Mouse (Mus musculus): ENCODE results near the gene Wwc2. TPM values are rescaled to one million over a fixed set of nuclear protein-coding genes. Genes with fewer than 3 reads are reported as not detected.
A peak's percentile ranks its signal among the peaks of the same experiment; 100 is the strongest.

Wwc2 gene
- 7.2 and 8.0 TPM in 2 replicates for polyA plus RNA-seq (2015; fragmentation: Nextera tagmentation; extraction: Ambion mirVana)

- 3% methylated on average over 41 of the region's 46 CpGs for whole genome bisulfite sequencing
- peaks cover 32% of the 10 kb centered on the region for H3K4me1 ChIP-seq (ENCODE audit: control insufficient read depth, insufficient read depth, low read length)
- H3K9ac ChIP-seq (ENCODE audit: low read length) = peak within 1 kb of the TSS; percentile 96
- no peaks in the 10 kb centered on the region for H3K36me3 ChIP-seq (ENCODE audit: control insufficient read depth, insufficient read depth, low read length)
- H3K27ac ChIP-seq (ENCODE audit: low read length) = peak within 1 kb of the TSS; percentile 95
- peak within 1 kb of the TSS; percentile 85 for H3K4me2 ChIP-seq (ENCODE audit: low read depth, low read length)
- H3K27me3 ChIP-seq (ENCODE audit: control insufficient read depth, insufficient read depth, low read length) = no peaks in the 10 kb centered on the region
- H3K4me3 ChIP-seq (replicated peaks; ENCODE audit: low read length) = peak within 1 kb of the TSS; percentile 83
- no peaks in the 10 kb centered on the region for H3K9me3 ChIP-seq (replicated peaks; ENCODE audit: control insufficient read depth, low read length)
- peak; percentile 59 for ATAC-seq (ENCODE audit: insufficient read depth, low FRiP score)
These were observed at the start of gene Wwc2 for GRCm38 (mm10) chr8:47990911-47991820. Gene Wwc2 (minus strand): TSS chr8:47990924.

DNA sequence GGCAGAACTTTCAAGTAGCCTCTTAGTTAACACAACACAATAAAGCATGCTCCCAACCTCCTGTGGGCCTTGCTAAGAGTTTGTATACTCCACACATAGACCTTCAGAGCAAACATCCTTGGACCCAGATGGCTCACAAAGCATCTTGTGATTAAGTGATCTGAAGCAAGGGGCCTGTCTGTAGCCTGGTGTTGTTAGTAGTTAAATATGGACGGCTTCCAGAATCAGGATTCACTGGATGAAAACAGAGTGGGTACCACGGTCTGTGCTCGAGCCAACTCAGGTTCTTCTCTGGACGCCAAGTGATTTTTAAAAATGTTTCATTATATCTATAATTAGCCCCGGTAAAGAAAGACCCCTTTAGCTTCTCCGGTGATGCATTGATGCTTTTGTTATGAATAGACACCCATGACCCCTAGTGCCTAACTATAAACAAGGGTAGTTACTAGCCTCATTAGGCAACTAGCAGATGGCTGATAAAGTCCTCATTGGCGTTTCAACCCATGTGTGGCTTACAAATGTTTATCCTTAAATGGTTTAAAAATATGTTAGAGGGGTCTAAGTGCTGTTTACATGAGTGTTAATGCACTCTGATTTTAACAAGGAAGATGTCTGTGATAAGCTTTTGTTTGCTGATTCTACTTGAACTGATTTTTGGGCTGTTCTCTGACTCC, 47.7 kb upstream of the Wwc2 start:
- Histone ChIP-seq H3K4me1 (ENCODE audit: control insufficient read depth, insufficient read depth, low read length) (no peaks in the 10 kb centered on the region), H3K4me3 (replicated peaks; ENCODE audit: low read length) (no peak overlapping the region), H3K9me3 (replicated peaks; ENCODE audit: control insufficient read depth, low read length) (no peaks in the 10 kb centered on the region), H3K27me3 (ENCODE audit: control insufficient read depth, insufficient read depth, low read length) (no peaks in the 10 kb centered on the region), H3K4me2 (ENCODE audit: low read depth, low read length) (no peak overlapping the region), H3K27ac (ENCODE audit: low read length) (no peak overlapping the region), H3K9ac (ENCODE audit: low read length) (no peak overlapping the region), H3K36me3 (ENCODE audit: control insufficient read depth, insufficient read depth, low read length) (no peaks in the 10 kb centered on the region)
- WGBS = 47% methylated on average over 7 of the region's 7 CpGs
- ATAC-seq (ENCODE audit: insufficient read depth, low FRiP score) = no peak

- no peak overlapping the region for H3K4me2 ChIP-seq (ENCODE audit: low read depth, low read length)
- H3K9me3 ChIP-seq (replicated peaks; ENCODE audit: control insufficient read depth, low read length) = no peaks in the 10 kb centered on the region
- no peaks in the 10 kb centered on the region for H3K4me1 ChIP-seq (ENCODE audit: control insufficient read depth, insufficient read depth, low read length)
- 9% methylated on average over 2 of the region's 2 CpGs for WGBS
- no peak overlapping the region for H3K4me3 ChIP-seq (replicated peaks; ENCODE audit: low read length)
- H3K27ac ChIP-seq (ENCODE audit: low read length) = no peak overlapping the region
- H3K9ac ChIP-seq (ENCODE audit: low read length) = no peak overlapping the region
- no peaks in the 10 kb centered on the region for H3K27me3 ChIP-seq (ENCODE audit: control insufficient read depth, insufficient read depth, low read length)
- no peak for ATAC-seq (ENCODE audit: insufficient read depth, low FRiP score)
- H3K36me3 ChIP-seq (ENCODE audit: control insufficient read depth, insufficient read depth, low read length) = no peaks in the 10 kb centered on the region
These were observed 41.3 kb upstream of the Wwc2 start for GRCm38 (mm10) chr8:48032046-48032445.

GRCm38 (mm10) chr8:48030667-48031066, 39.9 kb upstream of the Wwc2 start:
- ATAC-seq (ENCODE audit: insufficient read depth, low FRiP score) = no peak
- Histone ChIP-seq H3K36me3 (ENCODE audit: control insufficient read depth, insufficient read depth, low read length) (no peaks in the 10 kb centered on the region), H3K27ac (ENCODE audit: low read length) (no peak overlapping the region), H3K4me1 (ENCODE audit: control insufficient read depth, insufficient read depth, low read length) (no peaks in the 10 kb centered on the region), H3K9me3 (replicated peaks; ENCODE audit: control insufficient read depth, low read length) (no peaks in the 10 kb centered on the region), H3K4me2 (ENCODE audit: low read depth, low read length) (no peak overlapping the region), H3K27me3 (ENCODE audit: control insufficient read depth, insufficient read depth, low read length) (no peaks in the 10 kb centered on the region), H3K4me3 (replicated peaks; ENCODE audit: low read length) (no peak overlapping the region), H3K9ac (ENCODE audit: low read length) (no peak overlapping the region)
- 71% methylated on average over 1 of the region's 1 CpGs for WGBS

- 61% methylated on average over 11 of the region's 11 CpGs for WGBS
- no peaks in the 10 kb centered on the region for H3K36me3 ChIP-seq (ENCODE audit: control insufficient read depth, insufficient read depth, low read length)
- no peak for ATAC-seq (ENCODE audit: insufficient read depth, low FRiP score)
- H3K4me2 ChIP-seq (ENCODE audit: low read depth, low read length) = no peak overlapping the region
- no peak overlapping the region for H3K4me3 ChIP-seq (replicated peaks; ENCODE audit: low read length)
- H3K4me1 ChIP-seq (ENCODE audit: control insufficient read depth, insufficient read depth, low read length) = no peaks in the 10 kb centered on the region
- no peaks in the 10 kb centered on the region for H3K9me3 ChIP-seq (replicated peaks; ENCODE audit: control insufficient read depth, low read length)
- no peak overlapping the region for H3K9ac ChIP-seq (ENCODE audit: low read length)
- H3K27ac ChIP-seq (ENCODE audit: low read length) = no peak overlapping the region
- no peaks in the 10 kb centered on the region for H3K27me3 ChIP-seq (ENCODE audit: control insufficient read depth, insufficient read depth, low read length)
These were observed 36.1 kb upstream of the Wwc2 start for GRCm38 (mm10) chr8:48026796-48027195.

GRCm38 (mm10) chr8:48023206-48023605, 32.5 kb upstream of the Wwc2 start:
- Histone ChIP-seq H3K4me2 (ENCODE audit: low read depth, low read length) (no peak overlapping the region), H3K4me1 (ENCODE audit: control insufficient read depth, insufficient read depth, low read length) (no peaks in the 10 kb centered on the region), H3K9ac (ENCODE audit: low read length) (no peak overlapping the region), H3K27me3 (ENCODE audit: control insufficient read depth, insufficient read depth, low read length) (no peaks in the 10 kb centered on the region), H3K36me3 (ENCODE audit: control insufficient read depth, insufficient read depth, low read length) (no peaks in the 10 kb centered on the region), H3K4me3 (replicated peaks; ENCODE audit: low read length) (no peak overlapping the region), H3K27ac (ENCODE audit: low read length) (no peak overlapping the region), H3K9me3 (replicated peaks; ENCODE audit: control insufficient read depth, low read length) (no peaks in the 10 kb centered on the region)
- no peak for ATAC-seq (ENCODE audit: insufficient read depth, low FRiP score)
- 70% methylated on average over 8 of the region's 8 CpGs for WGBS

DNA sequence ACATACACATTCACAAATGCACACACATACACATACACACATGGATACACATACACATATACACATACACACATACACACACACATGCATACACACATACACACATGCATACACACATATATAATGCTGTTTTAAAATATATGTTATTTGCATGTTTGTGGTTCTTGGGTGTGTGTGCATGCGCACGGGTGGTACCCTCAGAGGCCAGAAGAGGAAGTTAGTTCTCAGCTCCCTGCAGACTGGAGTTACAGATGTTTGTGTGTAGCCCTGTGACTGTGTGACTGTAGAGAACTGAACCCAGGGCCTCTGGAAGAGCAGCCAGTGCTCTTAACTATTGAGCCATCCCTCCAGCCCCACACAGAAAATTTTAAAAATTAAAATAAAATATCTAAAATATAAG, 29.0 kb upstream of the Wwc2 start:
- WGBS = 88% methylated on average over 2 of the region's 2 CpGs
- H3K36me3 ChIP-seq (ENCODE audit: control insufficient read depth, insufficient read depth, low read length) = no peaks in the 10 kb centered on the region
- H3K4me1 ChIP-seq (ENCODE audit: control insufficient read depth, insufficient read depth, low read length) = no peaks in the 10 kb centered on the region
- H3K4me3 ChIP-seq (replicated peaks; ENCODE audit: low read length) = no peak overlapping the region
- no peaks in the 10 kb centered on the region for H3K27me3 ChIP-seq (ENCODE audit: control insufficient read depth, insufficient read depth, low read length)
- ATAC-seq (ENCODE audit: insufficient read depth, low FRiP score) = no peak
- no peak overlapping the region for H3K9ac ChIP-seq (ENCODE audit: low read length)
- H3K4me2 ChIP-seq (ENCODE audit: low read depth, low read length) = no peak overlapping the region
- no peaks in the 10 kb centered on the region for H3K9me3 ChIP-seq (replicated peaks; ENCODE audit: control insufficient read depth, low read length)
- no peak overlapping the region for H3K27ac ChIP-seq (ENCODE audit: low read length)

DNA sequence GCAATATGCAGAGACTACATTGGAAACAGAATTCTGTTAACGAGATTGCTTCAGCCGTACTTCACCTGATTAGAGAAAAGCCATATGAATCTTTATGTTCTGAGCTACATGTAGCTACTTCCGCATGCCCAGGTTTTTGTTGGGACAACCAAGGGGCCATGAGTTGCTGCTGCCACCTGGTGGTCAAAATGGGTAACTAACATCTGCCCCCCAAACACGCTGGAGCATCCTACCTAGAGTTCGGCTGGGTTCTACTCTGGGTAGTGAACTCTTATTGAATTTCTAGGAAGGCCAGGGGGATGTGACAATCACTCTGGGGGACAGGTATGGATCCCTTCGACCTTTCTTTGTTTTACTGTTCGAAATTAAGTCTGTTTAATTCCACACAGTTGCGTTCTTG, 25.8 kb upstream of the Wwc2 start:
- Histone ChIP-seq H3K9ac (ENCODE audit: low read length) (no peak overlapping the region), H3K27ac (ENCODE audit: low read length) (no peak overlapping the region), H3K4me1 (ENCODE audit: control insufficient read depth, insufficient read depth, low read length) (no peaks in the 10 kb centered on the region), H3K4me3 (replicated peaks; ENCODE audit: low read length) (no peak overlapping the region), H3K9me3 (replicated peaks; ENCODE audit: control insufficient read depth, low read length) (no peaks in the 10 kb centered on the region), H3K36me3 (ENCODE audit: control insufficient read depth, insufficient read depth, low read length) (no peaks in the 10 kb centered on the region), H3K27me3 (ENCODE audit: control insufficient read depth, insufficient read depth, low read length) (no peaks in the 10 kb centered on the region), H3K4me2 (ENCODE audit: low read depth, low read length) (no peak overlapping the region)
- 20% methylated on average over 8 of the region's 8 CpGs for WGBS
- peak; percentile 29; the same call in 1 of the 2 replicates for ATAC-seq (ENCODE audit: insufficient read depth, low FRiP score)

DNA sequence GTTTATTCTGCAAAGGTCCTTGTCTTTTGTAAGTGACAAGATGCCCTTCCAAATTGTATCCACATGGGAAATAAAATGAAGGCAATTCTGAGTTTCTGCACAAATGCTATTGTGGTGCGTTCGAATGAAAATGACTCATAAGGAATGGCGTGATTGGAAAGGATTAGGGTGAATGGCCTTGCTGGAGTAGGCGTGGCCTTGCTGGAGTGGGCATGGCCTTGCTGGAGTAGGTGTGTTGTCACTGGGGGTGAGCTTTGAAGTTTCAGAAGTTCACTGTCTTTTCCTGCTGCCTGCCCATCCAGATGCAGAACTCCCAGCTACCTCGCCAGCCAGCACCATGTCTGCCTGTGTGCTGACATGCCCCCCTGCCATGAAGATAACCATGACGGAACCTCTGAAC, 23.7 kb upstream of the Wwc2 start:
- H3K4me3 ChIP-seq (replicated peaks; ENCODE audit: low read length) = no peak overlapping the region
- H3K4me2 ChIP-seq (ENCODE audit: low read depth, low read length) = no peak overlapping the region
- H3K27me3 ChIP-seq (ENCODE audit: control insufficient read depth, insufficient read depth, low read length) = no peaks in the 10 kb centered on the region
- WGBS = 89% methylated on average over 6 of the region's 6 CpGs
- no peaks in the 10 kb centered on the region for H3K36me3 ChIP-seq (ENCODE audit: control insufficient read depth, insufficient read depth, low read length)
- no peak overlapping the region for H3K27ac ChIP-seq (ENCODE audit: low read length)
- no peaks in the 10 kb centered on the region for H3K4me1 ChIP-seq (ENCODE audit: control insufficient read depth, insufficient read depth, low read length)
- ATAC-seq (ENCODE audit: insufficient read depth, low FRiP score) = no peak
- H3K9me3 ChIP-seq (replicated peaks; ENCODE audit: control insufficient read depth, low read length) = no peaks in the 10 kb centered on the region
- no peak overlapping the region for H3K9ac ChIP-seq (ENCODE audit: low read length)

All from stomach, embryonic 16.5 days (tissue).